Mouse (Mus musculus) ES-E14 (cell line): Measurements from ENCODE around the gene Psmc1. TPM values are rescaled to one million over a fixed set of nuclear protein-coding genes. Genes with fewer than 3 reads are reported as not detected.
A peak's percentile ranks its signal among the peaks of the same experiment; 100 is the strongest.

Source experiments
- DNase-seq: peaks from one replicate; pipeline ENCODE4 v3.0.0-alpha.2; 2013; ENCODE audit warnings: low read depth, low spot score
- H3K27ac ChIP-seq: 2 replicates; pipeline ENCODE4 v1.5.1; 2012; ENCODE audit warnings: low read depth, mild to moderate bottlenecking, low read length, moderate library complexity, mixed read lengths; ENCODE audit not compliant: poor library complexity, insufficient read depth, severe bottlenecking
- H3K36me3 ChIP-seq: 2 replicates; pipeline ENCODE4 v1.6.1; 2012; ENCODE audit warnings: mild to moderate bottlenecking, low read length, moderate library complexity, mixed read lengths; ENCODE audit not compliant: control insufficient read depth, poor library complexity, insufficient read depth, severe bottlenecking
- H3K4me1 ChIP-seq, 2 experiments: fragments of 150-350 bp in 1 of 2; sonication (generic) in 1 of 2; 2 replicates each; pipeline ENCODE4 v1.6.1; 2012; ENCODE audit warnings: low read length in 2 of 2, mild to moderate bottlenecking in 1 of 2, mixed read lengths in 1 of 2; ENCODE audit not compliant: control insufficient read depth in 2 of 2, insufficient read depth in 2 of 2, poor library complexity in 1 of 2
- H3K4me3 ChIP-seq, 2 experiments: fragments of 150-350 bp in 1 of 2; sonication (generic) in 1 of 2; 2 replicates each; pipeline ENCODE4 v1.5.1; 2012; ENCODE audit warnings: low read length in 2 of 2, low read depth in 1 of 2, mild to moderate bottlenecking in 1 of 2, mixed read lengths in 1 of 2; ENCODE audit not compliant: insufficient read depth in 1 of 2, poor library complexity in 1 of 2, severe bottlenecking in 1 of 2
- H3K9ac ChIP-seq: 2 replicates; pipeline ENCODE4 v1.6.1; 2012; ENCODE audit warnings: low read depth, mild to moderate bottlenecking, low read length, mixed read lengths; ENCODE audit not compliant: poor library complexity, insufficient read depth, severe bottlenecking
- H3K9me3 ChIP-seq: fragments of 150-350 bp; sonication (generic); 2 replicates; pipeline ENCODE4 v1.6.1; 2012; ENCODE audit warnings: low read depth, mild to moderate bottlenecking, low read length; ENCODE audit not compliant: control insufficient read depth, insufficient read depth
- CHD2 ChIP-seq: IDR thresholded peaks from 2 replicates; pipeline ENCODE4 v1.6.1; 2014; ENCODE audit warnings: mild to moderate bottlenecking, low read depth, low read length, inconsistent platforms
- HCFC1 ChIP-seq: IDR thresholded peaks from 2 replicates; pipeline ENCODE4 v1.6.1; 2012; ENCODE audit warnings: low read length, inconsistent platforms, borderline replicate concordance; ENCODE audit not compliant: insufficient read depth
- MAFK ChIP-seq: IDR thresholded peaks from 2 replicates; pipeline ENCODE4 v1.6.1; 2014; ENCODE audit warnings: mild to moderate bottlenecking, low read depth, low read length, inconsistent platforms; ENCODE audit not compliant: insufficient read depth
- ZC3H11A ChIP-seq: IDR thresholded peaks from 2 replicates; pipeline ENCODE4 v1.6.1; 2012; ENCODE audit warnings: low read depth, mild to moderate bottlenecking, inconsistent platforms, low read length, borderline replicate concordance
- ZNF384 ChIP-seq: IDR thresholded peaks from 2 replicates; pipeline ENCODE4 v1.6.1; 2012; ENCODE audit warnings: low read depth, low read length, inconsistent platforms
- in situ Hi-C, 2 experiments: fragments of 600-800 bp; cut with MboI; formaldehyde crosslinking; loops; one replicate each; pipeline ENCODE4 v1.15.1; 2025; ENCODE audit warnings: low sequenced_read_pairs in 2 of 2, inconsistent platforms in 1 of 2; ENCODE audit not compliant: unreplicated experiment in 2 of 2
- total RNA-seq: library from RNA; depleted of rRNA; stranded (reverse); fragments of 300-350 nt; gene quantifications from 2 replicates; pipeline ENCODE4 v1.2.3, GENCODE M21; 2012

The Psmc1 gene
- total RNA-seq, 1 experiment, result 264 TPM

- in situ Hi-C loops, result loop anchor here in 1 of 2 experiments (10.0 kb wide), 1 partner anchor 127 kb away; no protein-coding TSS in a partner anchor
- H3K36me3 ChIP-seq, result no peaks in the 10 kb centered on the region
- H3K4me3 ChIP-seq, result no peak overlapping the region
- H3K27ac ChIP-seq, result no peak overlapping the region
- H3K4me1 ChIP-seq, result no peaks in the 10 kb centered on the region
- no peak for TF ChIP-seq MAFK
- TF ChIP-seq HCFC1, result no peak
- TF ChIP-seq CHD2, result no peak
- TF ChIP-seq ZNF384, result no peak
- TF ChIP-seq ZC3H11A, result no peak
- H3K9ac ChIP-seq, result no peak overlapping the region
- DNase-seq, result no peak
- H3K9me3 ChIP-seq, result no peaks in the 10 kb centered on the region
These were observed 8.3 kb upstream of the Psmc1 start for GRCm38 (mm10) chr12:100101651-100102050.

- DNase-seq, result no peak
These were observed 5.4 kb upstream of the Psmc1 start for GRCm38 (mm10) chr12:100104530-100104929.

GRCm38 (mm10) chr12:100106275-100106895 lies 3.6 kb upstream of the Psmc1 start:
- H3K36me3 ChIP-seq, result peaks cover 1% of the 10 kb centered on the region; the same call in 1 of the 2 replicates
- in situ Hi-C loops, result loop anchor here in 1 of 2 experiments (10.0 kb wide), 1 partner anchor 132 kb away; no protein-coding TSS in a partner anchor
- TF ChIP-seq ZC3H11A, result peak; percentile 63
- TF ChIP-seq MAFK, result no peak
- H3K27ac ChIP-seq, result no peak overlapping the region
- peaks cover 0 to 11% of the 10 kb centered on the region in 2 experiments; a peak in 3 of 4 replicates for H3K4me1 ChIP-seq
- no peak overlapping the region for H3K9ac ChIP-seq
- peak; percentile 64 for DNase-seq
- H3K4me3 ChIP-seq, result no peak overlapping the region
- no peaks in the 10 kb centered on the region for H3K9me3 ChIP-seq

More at GRCm38 (mm10) chr12:100104530-100104929, 5.4 kb upstream of the Psmc1 start:
- TF ChIP-seq CHD2 (no peak), HCFC1 (no peak), MAFK (no peak), ZNF384 (no peak), ZC3H11A (no peak)
- in situ Hi-C loops, result loop anchor here in 1 of 2 experiments (10.0 kb wide), 1 partner anchor 130 kb away; no protein-coding TSS in a partner anchor
- no peaks in the 10 kb centered on the region for H3K9me3 ChIP-seq
- H3K9ac ChIP-seq, result no peak overlapping the region
- H3K27ac ChIP-seq, result no peak overlapping the region
- no peak overlapping the region for H3K4me3 ChIP-seq
- H3K36me3 ChIP-seq, result no peaks in the 10 kb centered on the region
- peaks cover 0 to 9% of the 10 kb centered on the region in 2 experiments; a peak in 3 of 4 replicates for H3K4me1 ChIP-seq

- Histone ChIP-seq H3K36me3 (peaks cover 7% of the 10 kb centered on the region; the same call in 1 of the 2 replicates), H3K9ac (no peak overlapping the region), H3K4me3 (no peak overlapping the region), H3K9me3 (no peaks in the 10 kb centered on the region), H3K27ac (no peak overlapping the region), H3K4me1 (peaks cover 0 to 13% of the 10 kb centered on the region in 2 experiments; a peak in 3 of 4 replicates)
- no peak for DNase-seq
- TF ChIP-seq ZC3H11A, result no peak
- TF ChIP-seq CHD2, result no peak
- in situ Hi-C loops, result loop anchor here in 1 of 2 experiments (10.0 kb wide), 1 partner anchor 133 kb away; no protein-coding TSS in a partner anchor
These were observed 2.5 kb upstream of the Psmc1 start for GRCm38 (mm10) chr12:100107436-100107835.

- H3K36me3 ChIP-seq, result peaks cover 69% of the 10 kb centered on the region
- in situ Hi-C loops, result no loop called here
- H3K4me1 ChIP-seq, result peaks cover 0 to 5% of the 10 kb centered on the region in 2 experiments; a peak in 2 of 4 replicates
- no peak for DNase-seq
- H3K27ac ChIP-seq, result no peak overlapping the region
- TF ChIP-seq MAFK (peak; percentile 75), HCFC1 (no peak)
- no peak overlapping the region for H3K4me3 ChIP-seq
- H3K9ac ChIP-seq, result no peak overlapping the region
- no peaks in the 10 kb centered on the region for H3K9me3 ChIP-seq
These were observed 6.0 kb downstream of the Psmc1 start for GRCm38 (mm10) chr12:100115982-100116381.
